Mouse (Mus musculus) urinary bladder, postnatal 14 days (tissue): ENCODE data around the gene Pkp2.
"Not testable (repeated sequence)": the region's sequence is repeated elsewhere in the genome, so short reads cannot be mapped to it uniquely, and the experiment has no call there.

Experiments used
- DNase-seq: peaks from one replicate; pipeline ENCODE4 v3.0.0; 2021; ENCODE audit warnings: low spot score

The Pkp2 gene

DNA sequence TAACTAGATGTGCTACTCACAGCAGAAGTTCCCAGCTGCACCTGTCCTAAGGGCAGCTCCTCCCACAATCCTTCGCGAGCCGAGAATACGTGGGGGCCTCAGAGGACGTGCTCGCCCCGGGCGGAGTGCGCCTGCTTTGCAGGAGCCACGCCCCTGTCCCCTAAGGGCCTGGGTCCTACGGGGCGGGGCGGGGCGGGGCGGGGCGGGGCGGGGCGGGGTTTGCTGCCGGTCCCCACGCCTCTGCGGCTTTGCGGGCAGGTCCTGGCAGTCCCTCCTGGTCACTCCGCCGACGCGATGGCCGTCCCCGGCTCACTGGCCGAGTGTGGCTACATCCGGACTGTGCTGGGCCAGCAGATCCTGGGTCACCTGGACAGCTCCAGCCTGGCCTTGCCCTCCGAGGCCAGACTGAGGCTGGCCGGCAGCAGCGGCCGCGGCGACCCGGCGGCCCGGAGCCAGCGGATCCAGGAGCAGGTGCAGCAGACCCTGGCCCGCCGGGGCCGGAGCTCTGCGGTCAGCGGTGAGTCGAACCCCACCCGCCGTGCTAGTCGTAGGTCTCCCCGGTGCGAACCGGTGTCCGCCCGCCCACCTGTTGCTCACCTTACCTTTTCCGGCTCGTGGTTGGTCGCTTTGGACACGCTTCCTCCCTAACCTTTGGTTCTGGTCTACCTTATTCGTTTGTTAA, at the start of gene Pkp2:
TSS of gene Pkp2 (plus strand) at position 240 of the 682 bp plus-strand sequence.
- DNase-seq: peak; percentile 76

DNA sequence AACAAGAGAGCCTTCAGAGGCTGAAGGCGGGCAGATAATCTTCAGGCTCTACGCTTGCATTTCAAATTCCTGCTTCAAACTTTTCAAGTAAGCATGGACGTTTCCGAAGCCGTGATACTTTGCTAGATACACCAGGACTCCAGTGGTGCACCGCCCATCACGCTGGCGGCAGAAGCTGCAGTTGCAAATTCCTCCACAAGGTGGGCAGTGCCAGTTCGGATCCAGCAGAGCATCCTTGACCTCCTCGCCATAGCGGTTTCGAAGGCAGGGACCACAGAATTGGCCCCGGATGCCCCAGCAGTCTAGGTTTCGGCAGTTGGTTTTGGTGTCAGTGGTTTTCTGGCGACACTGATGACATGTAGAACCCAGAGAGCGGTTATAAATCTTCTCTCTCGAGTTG, 15.7 kb upstream of the Pkp2 start:
- DNase-seq: no peak

- DNase-seq: peak; percentile 28
Measured at GRCm38 (mm10) chr16:16201991-16202390, 11.1 kb upstream of the Pkp2 start.

GRCm38 (mm10) chr16:16204648-16205047, 8.5 kb upstream of the Pkp2 start:
- DNase-seq: no peak

DNA sequence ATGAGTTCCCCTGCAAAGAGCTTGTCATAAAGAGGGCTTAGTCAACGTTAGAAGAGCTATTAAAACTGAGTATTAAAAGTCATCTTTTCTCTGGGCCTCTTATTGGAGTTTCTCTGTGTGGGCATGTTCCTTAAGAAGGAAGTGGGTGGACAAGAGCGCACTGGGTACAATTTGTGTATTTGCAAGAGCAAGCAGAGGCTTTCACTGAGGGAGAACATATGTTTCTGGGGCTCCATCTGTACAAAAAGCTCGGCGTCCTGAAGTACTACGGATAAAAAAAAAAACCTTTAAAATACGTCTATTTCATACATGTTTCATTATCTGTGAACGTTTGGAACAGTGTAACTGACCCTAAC, 417 bp upstream of the Pkp2 start:
- DNase-seq: no peak

DNA sequence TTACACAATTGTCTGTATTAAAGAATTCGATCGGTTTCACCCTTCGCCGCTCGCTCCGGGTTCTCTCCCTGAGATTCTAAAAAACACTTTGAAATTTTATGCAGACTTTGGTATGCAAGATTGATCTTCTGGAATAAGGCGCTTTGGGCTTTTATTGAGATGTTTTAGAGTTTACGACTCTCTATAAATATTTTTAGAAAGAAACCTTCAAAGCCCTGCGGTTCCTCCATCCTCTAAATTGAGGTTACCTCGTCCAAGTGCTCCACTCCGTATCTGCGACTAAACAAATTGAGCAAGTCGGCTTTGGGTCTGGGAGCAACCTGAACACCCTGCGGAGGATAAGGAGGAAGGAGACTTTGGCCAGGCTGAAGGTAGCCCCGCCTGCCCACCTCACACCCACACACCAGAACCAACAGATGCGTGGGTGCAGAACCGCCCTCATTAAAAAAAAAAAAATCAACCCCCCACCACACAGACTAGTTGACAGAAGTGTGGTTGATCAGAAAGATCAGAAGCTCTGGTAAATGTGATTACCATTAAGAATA, 715 bp downstream of the Pkp2 start:
- DNase-seq: no peak

GRCm38 (mm10) chr16:16215645-16216387, 2.7 kb downstream of the Pkp2 start:
- no peak for DNase-seq

DNA sequence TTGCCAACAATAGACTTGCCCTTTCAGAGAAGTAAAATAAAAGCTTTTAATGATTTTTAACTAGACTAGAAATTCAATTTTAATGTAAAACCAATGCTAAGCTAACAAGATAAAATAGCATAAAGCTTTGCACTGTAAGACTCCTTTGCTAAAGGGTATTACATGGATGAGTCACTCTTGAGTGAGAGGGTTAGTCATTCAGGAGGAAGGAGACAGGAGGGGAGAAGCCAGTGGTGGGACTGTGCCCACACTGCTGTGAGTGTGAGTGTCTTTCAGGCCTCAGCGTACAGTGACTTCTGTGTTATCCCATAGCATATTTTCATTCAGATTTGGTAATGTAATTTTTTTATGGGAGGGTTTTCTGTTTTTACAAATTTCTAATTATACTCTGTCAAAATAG, 3.8 kb downstream of the Pkp2 start:
- DNase-seq: no peak

GRCm38 (mm10) chr16:16219835-16220234, 6.7 kb downstream of the Pkp2 start:
- DNase-seq: no peak

GRCm38 (mm10) chr16:16222651-16223050, 9.5 kb downstream of the Pkp2 start:
- no peak for DNase-seq

DNA sequence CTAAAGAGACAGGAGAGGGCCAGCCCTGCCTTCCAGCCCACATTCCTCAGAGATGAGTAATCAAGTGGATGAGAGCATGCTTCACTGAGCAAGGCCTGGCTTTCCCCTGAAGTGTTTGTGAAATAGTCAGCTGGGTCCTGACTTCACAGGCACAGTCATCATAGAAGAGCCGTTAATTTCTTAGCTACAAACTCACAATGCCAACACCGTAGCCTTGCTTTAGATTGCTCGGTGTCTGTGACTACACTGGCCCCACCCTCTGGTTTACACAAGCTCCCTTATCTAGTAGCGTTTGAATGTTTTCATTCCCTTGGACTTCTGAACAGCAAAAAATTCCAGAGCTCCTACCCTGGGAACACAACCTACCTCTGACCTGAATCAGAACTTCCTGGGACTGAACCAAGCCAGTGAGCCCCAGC, 11.4 kb downstream of the Pkp2 start:
- peak; percentile 45 for DNase-seq

- DNase-seq: no peak
Measured at GRCm38 (mm10) chr16:16225828-16226227, 12.7 kb downstream of the Pkp2 start.

GRCm38 (mm10) chr16:16230439-16230838, 17.3 kb downstream of the Pkp2 start:
- no peak for DNase-seq

- DNase-seq: no peak
Measured at GRCm38 (mm10) chr16:16233919-16234318, 20.8 kb downstream of the Pkp2 start.

- DNase-seq: not testable (repeated sequence)
Measured at GRCm38 (mm10) chr16:16236681-16237080, 23.6 kb downstream of the Pkp2 start.

GRCm38 (mm10) chr16:16238356-16238755, 25.2 kb downstream of the Pkp2 start:
- no peak for DNase-seq

DNA sequence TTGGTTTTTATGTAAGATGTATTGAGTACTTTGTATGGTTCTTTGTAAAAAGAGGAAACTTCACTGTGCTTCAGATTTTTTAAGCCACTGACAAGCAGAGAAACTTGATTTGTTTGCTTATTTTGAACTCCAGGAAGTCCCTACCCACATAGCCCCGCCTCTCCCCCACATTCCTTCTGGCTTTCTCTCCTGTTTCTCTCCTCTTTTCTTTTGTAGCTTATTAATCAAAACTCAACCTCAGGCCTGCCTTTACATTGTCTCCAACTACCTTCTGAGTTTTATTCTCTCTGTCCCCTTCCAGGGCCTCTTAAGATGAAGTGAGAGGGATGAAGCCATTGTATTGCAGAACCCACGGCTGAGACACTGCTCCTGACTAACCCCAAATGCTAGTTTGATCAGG, 31.6 kb downstream of the Pkp2 start:
- DNase-seq: peak; percentile 9

- DNase-seq: no peak
Measured at GRCm38 (mm10) chr16:16250470-16250869, 37.4 kb downstream of the Pkp2 start.

GRCm38 (mm10) chr16:16253326-16254074, 40.4 kb downstream of the Pkp2 start:
- DNase-seq: peak; percentile 2

- DNase-seq: no peak
Measured at GRCm38 (mm10) chr16:16255217-16255616, 42.1 kb downstream of the Pkp2 start.

- DNase-seq: no peak
Measured at GRCm38 (mm10) chr16:16255874-16256273, 42.8 kb downstream of the Pkp2 start.

GRCm38 (mm10) chr16:16256672-16257071, 43.6 kb downstream of the Pkp2 start:
- no peak for DNase-seq

- DNase-seq: no peak
Measured at GRCm38 (mm10) chr16:16260882-16261281, 47.8 kb downstream of the Pkp2 start.
